Mouse (Mus musculus) embryonic fibroblast, embryonic 13.5 days (primary cell): Measurements from ENCODE around the gene Cipc.

Source experiments
- CTCF ChIP-seq: IDR thresholded peaks from 2 replicates; pipeline ENCODE4 v1.5.1; 2011; ENCODE audit warnings: mild to moderate bottlenecking, control low read depth, low read length, moderate library complexity, borderline replicate concordance; ENCODE audit not compliant: insufficient read depth
- POLR2A ChIP-seq: IDR thresholded peaks from 2 replicates; pipeline ENCODE4 v1.6.1; 2011; ENCODE audit warnings: low read depth, mild to moderate bottlenecking, control low read depth, low read length, moderate library complexity

GRCm38 (mm10) chr12:86899461-86900179 lies 47.2 kb upstream of the Cipc start:
- no peak for TF ChIP-seq CTCF
- no peak for TF ChIP-seq POLR2A
